Mouse (Mus musculus) liver, postnatal 0 days (tissue): ENCODE measurements around the gene Nox1.

Experiments
- CTCF ChIP-seq: sonication (generic); IDR thresholded peaks from 2 replicates; pipeline ENCODE4 v1.5.1; 2016; ENCODE audit warnings: antibody characterized with exemption, low read depth
- EP300 ChIP-seq: IDR thresholded peaks from 2 replicates; pipeline ENCODE4 v1.6.1; 2016; ENCODE audit warnings: antibody characterized with exemption, low read depth, mild to moderate bottlenecking

- TF ChIP-seq CTCF (peak; percentile 36), EP300 (no peak)
Measured at GRCm38 (mm10) chrX:134132295-134132694, 89.5 kb downstream of the Nox1 start.
